Mouse (Mus musculus) limb, embryonic 14.5 days (tissue): ENCODE measurements around the gene Ptprg. TPM values are rescaled to one million over a fixed set of nuclear protein-coding genes. Genes with fewer than 3 reads are reported as not detected.

Source experiments
- ATAC-seq: fragments of 200-750 bp; cut with Nextera tagmentation; 2 replicates; pipeline ENCODE4 v1.8.0; 2017; ENCODE audit warnings: low read depth, moderate number of reproducible peaks, moderate TSS enrichment; ENCODE audit not compliant: low FRiP score
- DNase-seq: peaks from one replicate; pipeline ENCODE4 v3.0.0-alpha.2; 2015; ENCODE audit warnings: low spot score
- H3K27ac ChIP-seq: fragments of 300-500 bp; sonication (generic); replicated peaks from 2 replicates; pipeline ENCODE4 v1.5.1; 2014; ENCODE audit warnings: low read depth, mild to moderate bottlenecking, low read length, moderate library complexity, mixed read lengths
- H3K27me3 ChIP-seq: fragments of 300-500 bp; sonication (generic); 2 replicates; pipeline ENCODE4 v1.6.1; 2014; ENCODE audit warnings: low read length, mixed read lengths; ENCODE audit not compliant: control insufficient read depth, insufficient read depth
- H3K36me3 ChIP-seq: fragments of 300-500 bp; sonication (generic); 2 replicates; pipeline ENCODE4 v1.6.1; 2014; ENCODE audit warnings: mild to moderate bottlenecking, low read length, moderate library complexity, mixed read lengths; ENCODE audit not compliant: control insufficient read depth, insufficient read depth
- H3K4me1 ChIP-seq: fragments of 300-500 bp; sonication (generic); 2 replicates; pipeline ENCODE4 v1.6.1; 2014; ENCODE audit warnings: antibody characterized with exemption, low read length, mixed read lengths; ENCODE audit not compliant: control insufficient read depth, insufficient read depth
- H3K4me2 ChIP-seq: fragments of 300-500 bp; sonication (generic); replicated peaks from 2 replicates; pipeline ENCODE4 v1.6.1; 2014; ENCODE audit warnings: low read depth, mild to moderate bottlenecking, low read length, moderate library complexity; ENCODE audit not compliant: severe bottlenecking
- H3K4me3 ChIP-seq: fragments of 300-500 bp; sonication (generic); replicated peaks from 2 replicates; pipeline ENCODE4 v1.5.1; 2014; ENCODE audit warnings: low read length
- H3K9ac ChIP-seq: fragments of 300-500 bp; sonication (generic); 2 replicates; pipeline ENCODE4 v1.6.1; 2014; ENCODE audit warnings: mild to moderate bottlenecking, low read depth, low read length, moderate library complexity; ENCODE audit not compliant: severe bottlenecking
- H3K9me3 ChIP-seq: fragments of 300-500 bp; sonication (generic); 2 replicates; pipeline ENCODE4 v1.6.1; 2016; ENCODE audit warnings: low read length; ENCODE audit not compliant: control insufficient read depth
- POLR2A ChIP-seq: fragments of 200-500 bp; IDR thresholded peaks from 2 replicates; pipeline ENCODE4 v1.8.0; 2012; ENCODE audit warnings: inconsistent platforms, mild to moderate bottlenecking, moderate library complexity, borderline replicate concordance; ENCODE audit not compliant: insufficient read depth, insufficient read length; ENCODE audit errors: extremely low read depth
- WGBS: fragments of 180-500 bp; shearing (Covaris S2); extraction: QIAGEN DNeasy Blood & Tissue Kit; methylation state at CpG from one replicate; pipeline ENCODE4 v1.1.7; 2014; 5-methylcytosine and 5-hydroxymethylcytosine counted together
- polyA plus RNA-seq, 2 experiments: library from polyadenylated mRNA; depleted of rRNA in 1 of 2; stranded (reverse) in 1 of 2; unstranded in 1 of 2; fragments of >200 nt; fragmentation: Nextera tagmentation in 1 of 2; extraction: Ambion mirVana in 1 of 2; gene quantifications; 2 replicates each; pipeline versions ENCODE4 v1.2.1 to v1.2.3; 2012 to 2014

Gene Ptprg
- polyA plus RNA-seq, 2 experiments = 25.5 to 28.6 TPM

DNA sequence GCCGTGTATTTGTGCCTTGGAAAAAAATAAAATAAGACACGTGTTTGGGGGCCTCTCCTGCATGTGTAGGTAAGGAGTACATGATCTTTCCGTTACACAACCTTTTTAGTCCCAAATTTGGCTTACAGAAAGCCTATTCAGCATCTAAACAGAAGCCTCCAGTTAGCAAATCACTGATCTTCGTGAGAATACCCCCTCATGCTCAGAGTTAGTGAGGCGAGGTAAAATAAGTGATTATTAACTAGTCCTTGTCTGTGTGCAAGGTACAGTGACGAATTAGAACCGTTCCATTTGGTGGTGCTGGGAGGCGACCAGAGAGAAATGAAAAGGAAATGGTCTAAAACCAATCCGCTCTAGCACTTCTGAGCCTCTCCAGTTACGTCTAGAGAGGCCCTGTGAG, 648.9 kb downstream of the Ptprg start:
- Histone ChIP-seq H3K4me1 (no peaks in the 10 kb centered on the region), H3K9ac (no peak overlapping the region), H3K36me3 (no peaks in the 10 kb centered on the region), H3K4me2 (no peak overlapping the region), H3K4me3 (no peak overlapping the region), H3K27ac (no peak overlapping the region), H3K27me3 (no peaks in the 10 kb centered on the region), H3K9me3 (no peaks in the 10 kb centered on the region)
- ATAC-seq = no peak
- TF ChIP-seq POLR2A = no peak
- 73% methylated on average over 10 of the region's 10 CpGs for WGBS
- DNase-seq = no peak

DNA sequence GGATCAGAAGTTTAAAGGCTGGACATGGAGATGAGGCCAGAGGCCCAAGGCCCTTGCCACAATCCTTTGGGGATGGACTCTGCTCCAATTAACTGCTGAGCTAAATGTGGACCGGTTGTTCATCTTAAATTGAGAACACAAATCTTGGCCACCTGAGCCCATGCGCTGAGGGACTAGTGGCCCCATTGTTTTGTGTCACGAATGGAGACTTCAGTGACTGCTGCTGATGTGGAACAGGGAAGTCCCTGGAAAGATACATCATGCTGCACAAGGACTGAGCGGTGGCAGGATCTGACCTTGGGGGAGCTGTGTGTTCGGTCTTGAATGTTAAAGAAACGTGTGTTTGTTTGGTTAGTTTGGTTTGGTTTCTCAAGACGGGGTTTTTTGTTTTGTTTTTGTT, 649.7 kb downstream of the Ptprg start:
- no peak overlapping the region for H3K27ac ChIP-seq
- H3K4me2 ChIP-seq = no peak overlapping the region
- no peak for DNase-seq
- H3K36me3 ChIP-seq = no peaks in the 10 kb centered on the region
- no peaks in the 10 kb centered on the region for H3K27me3 ChIP-seq
- 94% methylated on average over 7 of the region's 7 CpGs for WGBS
- no peak overlapping the region for H3K4me3 ChIP-seq
- no peaks in the 10 kb centered on the region for H3K4me1 ChIP-seq
- no peaks in the 10 kb centered on the region for H3K9me3 ChIP-seq
- no peak overlapping the region for H3K9ac ChIP-seq
- ATAC-seq = no peak
- TF ChIP-seq POLR2A = no peak

DNA sequence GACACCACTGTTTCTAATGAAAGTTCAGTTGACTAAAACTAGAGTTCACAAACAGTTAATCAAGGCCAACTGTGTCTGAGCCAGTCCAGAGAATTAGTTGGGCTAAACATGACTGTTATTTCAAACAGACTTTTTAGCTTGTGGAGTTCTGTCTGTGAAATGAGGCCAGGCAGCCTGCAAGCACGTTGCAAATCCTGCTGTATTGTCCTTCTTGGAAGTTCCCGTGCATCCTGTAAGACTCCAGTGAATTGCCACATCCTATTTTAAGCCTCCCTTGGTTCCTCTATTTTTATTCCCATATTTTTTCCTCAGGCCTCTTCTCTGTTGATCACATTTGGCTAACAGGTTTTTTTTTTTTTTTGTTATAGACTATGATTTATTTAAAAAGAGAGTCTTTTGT, 652.8 kb downstream of the Ptprg start:
- Histone ChIP-seq H3K4me1 (no peaks in the 10 kb centered on the region), H3K27me3 (no peaks in the 10 kb centered on the region), H3K4me3 (no peak overlapping the region), H3K27ac (no peak overlapping the region), H3K36me3 (no peaks in the 10 kb centered on the region), H3K9ac (no peak overlapping the region), H3K4me2 (no peak overlapping the region), H3K9me3 (no peaks in the 10 kb centered on the region)
- WGBS = 74% methylated on average over 2 of the region's 2 CpGs
- no peak for TF ChIP-seq POLR2A
- ATAC-seq (no peak), DNase-seq (no peak)

DNA sequence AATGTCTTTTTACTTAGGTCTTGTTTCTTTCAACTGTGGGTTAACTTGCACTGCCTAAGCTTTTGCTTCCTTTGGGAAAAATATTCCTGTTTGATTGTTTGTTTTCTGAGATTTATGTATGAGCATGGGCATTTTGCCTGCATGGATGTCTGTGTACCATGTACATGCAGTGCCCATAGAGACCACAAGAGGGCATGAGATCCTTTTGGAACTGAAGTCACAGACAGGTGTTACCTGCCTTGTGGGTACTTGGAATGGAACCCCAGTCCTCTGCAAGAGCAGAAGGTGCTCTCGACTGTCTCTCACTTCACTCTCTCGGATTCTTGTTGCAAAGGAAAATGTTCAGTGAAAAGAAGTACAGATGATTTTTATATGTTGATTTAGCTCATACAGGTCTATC, 655.2 kb downstream of the Ptprg start:
- Histone ChIP-seq H3K27ac (no peak overlapping the region), H3K27me3 (no peaks in the 10 kb centered on the region), H3K9me3 (no peaks in the 10 kb centered on the region), H3K36me3 (peaks cover 12% of the 10 kb centered on the region; the same call in 1 of the 2 replicates), H3K4me1 (no peaks in the 10 kb centered on the region), H3K4me2 (no peak overlapping the region), H3K4me3 (no peak overlapping the region), H3K9ac (no peak overlapping the region)
- DNase-seq = no peak
- TF ChIP-seq POLR2A = no peak
- 94% methylated on average over 2 of the region's 2 CpGs for WGBS
- no peak for ATAC-seq

DNA sequence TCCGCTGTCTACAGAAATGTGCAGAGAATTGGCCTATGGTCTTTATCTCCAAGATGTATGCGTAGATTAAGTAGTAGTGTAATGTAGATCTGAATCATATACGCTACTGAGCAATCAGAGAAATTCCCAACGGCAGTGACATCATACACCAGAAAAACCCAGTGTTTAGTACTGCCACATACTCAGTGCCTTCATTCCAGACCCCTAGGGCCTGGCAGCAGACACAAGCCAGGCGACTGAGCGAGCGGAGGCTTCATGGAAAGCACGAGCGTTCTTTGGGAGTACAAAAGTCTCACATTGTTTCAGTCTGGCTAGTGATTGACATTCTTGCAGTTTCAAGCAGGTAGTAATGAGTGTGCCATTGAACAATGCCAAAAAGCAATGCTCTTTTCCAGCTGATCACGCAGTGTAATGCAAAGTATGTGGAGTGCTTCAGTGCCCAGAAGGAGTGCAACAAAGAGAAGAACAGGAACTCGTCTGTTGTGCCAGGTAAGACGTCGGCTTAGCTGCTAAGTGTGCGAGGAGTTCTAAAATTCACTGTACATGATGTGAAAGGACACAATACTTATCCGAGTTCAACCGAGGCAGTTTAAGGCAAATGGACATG, 665.3 kb downstream of the Ptprg start:
- Histone ChIP-seq H3K27me3 (no peaks in the 10 kb centered on the region), H3K4me2 (no peak overlapping the region), H3K27ac (no peak overlapping the region), H3K36me3 (peaks cover 8% of the 10 kb centered on the region; the same call in 1 of the 2 replicates), H3K9me3 (no peaks in the 10 kb centered on the region), H3K4me1 (no peaks in the 10 kb centered on the region), H3K9ac (no peak overlapping the region), H3K4me3 (no peak overlapping the region)
- ATAC-seq = no peak
- TF ChIP-seq POLR2A = no peak
- 95% methylated on average over 16 of the region's 16 CpGs for WGBS
- DNase-seq = no peak

DNA sequence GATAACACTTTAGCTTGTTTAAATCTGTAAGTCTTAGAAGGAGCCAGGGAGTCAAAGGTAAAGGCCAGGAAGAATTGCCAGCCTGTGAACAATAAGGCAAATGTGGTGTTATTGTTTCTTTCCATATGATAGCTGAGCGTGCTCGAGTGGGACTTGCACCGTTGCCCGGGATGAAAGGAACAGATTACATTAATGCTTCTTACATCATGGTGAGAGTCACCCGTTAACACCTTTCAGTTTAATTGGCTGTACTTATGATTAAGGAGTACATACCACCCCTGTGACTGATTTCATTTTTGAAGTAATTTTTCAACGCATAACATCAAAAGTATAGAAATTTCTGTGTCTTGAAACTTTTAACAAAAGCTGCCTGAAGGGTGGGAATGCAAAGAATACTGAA, 666.5 kb downstream of the Ptprg start:
- TF ChIP-seq POLR2A = no peak
- no peak for ATAC-seq
- no peak overlapping the region for H3K4me3 ChIP-seq
- H3K27me3 ChIP-seq = no peaks in the 10 kb centered on the region
- WGBS = 47% methylated on average over 6 of the region's 6 CpGs
- H3K4me1 ChIP-seq = no peaks in the 10 kb centered on the region
- H3K9me3 ChIP-seq = no peaks in the 10 kb centered on the region
- H3K36me3 ChIP-seq = peaks cover 8% of the 10 kb centered on the region; the same call in 1 of the 2 replicates
- H3K9ac ChIP-seq = no peak overlapping the region
- no peak overlapping the region for H3K27ac ChIP-seq
- DNase-seq = no peak
- H3K4me2 ChIP-seq = no peak overlapping the region
